Comparison of ENCODE assay signal across 8 mouse cellular contexts in the genomic region with DNA sequence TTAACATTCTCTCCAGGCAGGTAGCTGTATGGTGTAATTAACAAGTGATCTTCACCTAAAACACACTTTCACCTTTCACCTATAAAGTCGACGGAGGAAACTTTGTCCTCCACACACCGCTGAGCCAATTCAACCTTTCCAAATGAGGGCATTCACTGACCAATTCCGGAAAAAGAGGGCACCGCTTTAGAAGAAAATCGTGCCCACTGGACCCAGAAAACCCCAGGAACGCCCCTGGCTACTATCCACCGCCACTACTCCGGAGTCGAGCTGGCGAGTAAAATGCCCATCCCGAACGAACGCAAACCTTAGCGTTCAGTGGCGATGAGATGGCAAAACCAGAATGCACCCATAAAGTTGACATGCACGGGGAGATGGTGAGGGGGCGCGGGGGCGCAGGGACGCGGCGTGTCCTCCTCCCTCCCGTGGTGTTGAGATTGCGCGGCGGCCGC. TPM values are rescaled to one million over a fixed set of nuclear protein-coding genes. Genes with fewer than 3 reads are reported as not detected.
DNase-seq lines count a peak whose midpoint lies in the region; ATAC-seq and TF ChIP-seq lines count a peak whose summit lies in the region.

No protein-coding gene starts in this region.

- H3K4me2 ChIP-seq in heart, embryonic 11.5 days: peak overlapping the region; percentile 69
- peak overlapping the region; percentile 85 for H3K4me2 ChIP-seq in hindbrain, embryonic 16.5 days (ENCODE audit: low read length)
- peak overlapping the region; percentile 83 for H3K4me2 ChIP-seq in liver, embryonic 16.5 days (ENCODE audit: low read depth, low read length)
- H3K4me2 ChIP-seq in stomach, postnatal 0 days (replicated peaks; ENCODE audit: low read depth): peak overlapping the region; percentile 71

- under 1% methylated on average over 26 of the region's 28 CpGs for WGBS in heart, embryonic 11.5 days (ENCODE audit: insufficient replicate concordance)
- WGBS in embryonic facial prominence, embryonic 10.5 days: under 1% methylated on average over 28 of the region's 28 CpGs
- WGBS in hindbrain, embryonic 16.5 days: under 1% methylated on average over 27 of the region's 28 CpGs
- WGBS in liver, embryonic 16.5 days (ENCODE audit: insufficient replicate concordance): 0% methylated on average over 26 of the region's 28 CpGs
- WGBS in stomach, postnatal 0 days: under 1% methylated on average over 28 of the region's 28 CpGs

- H3K4me3 ChIP-seq in heart, embryonic 11.5 days (ENCODE audit: low read depth, low read length): peak overlapping the region; percentile 90
- H3K4me3 ChIP-seq in embryonic facial prominence, embryonic 10.5 days: peak overlapping the region; percentile 92
- peak overlapping the region; percentile 86 for H3K4me3 ChIP-seq in hindbrain, embryonic 16.5 days (ENCODE audit: low read length)
- H3K4me3 ChIP-seq in liver, embryonic 16.5 days (ENCODE audit: low read depth, low read length): peak overlapping the region; percentile 80
- H3K4me3 ChIP-seq in stomach, postnatal 0 days (ENCODE audit: low read depth, low read length): peak overlapping the region; percentile 89

- no peaks in the 10 kb centered on the region for H3K9me3 ChIP-seq in heart, embryonic 11.5 days (replicated peaks; ENCODE audit: control insufficient read depth, low read length)
- H3K9me3 ChIP-seq in embryonic facial prominence, embryonic 10.5 days: no peaks in the 10 kb centered on the region
- no peaks in the 10 kb centered on the region for H3K9me3 ChIP-seq in hindbrain, embryonic 16.5 days (ENCODE audit: control insufficient read depth, low read length)
- H3K9me3 ChIP-seq in liver, embryonic 16.5 days (replicated peaks; ENCODE audit: control insufficient read depth, low read length): no peaks in the 10 kb centered on the region
- H3K9me3 ChIP-seq in stomach, postnatal 0 days (ENCODE audit: control insufficient read depth, low read length): no peaks in the 10 kb centered on the region

- intact Hi-C loops in heart, postnatal 14 days (cut with DNase I): no loop called here

- H3K27ac ChIP-seq in heart, embryonic 11.5 days (ENCODE audit: low read depth, low read length): peak overlapping the region; percentile 97
- peak overlapping the region; percentile 98 for H3K27ac ChIP-seq in embryonic facial prominence, embryonic 10.5 days (replicated peaks)
- H3K27ac ChIP-seq in hindbrain, embryonic 16.5 days (ENCODE audit: low read depth, low read length): peak overlapping the region; percentile 99
- peak overlapping the region; percentile 87 for H3K27ac ChIP-seq in liver, embryonic 16.5 days (ENCODE audit: low read length)
- peak overlapping the region; percentile 99 for H3K27ac ChIP-seq in stomach, postnatal 0 days (replicated peaks)

- no peak for ATAC-seq in heart, embryonic 11.5 days (replicated peaks; ENCODE audit: insufficient number of reproducible peaks, low FRiP score, low TSS enrichment)
- no peak; the same call in 1 of the 2 replicates for ATAC-seq in hindbrain, embryonic 16.5 days
- peak; percentile 1; the same call in 1 of the 2 replicates for ATAC-seq in liver, embryonic 16.5 days (ENCODE audit: low read depth)
- ATAC-seq in stomach, postnatal 0 days (ENCODE audit: low FRiP score, low TSS enrichment): no peak

- 0 out of 2 replicates have a peak, but pooled peaks have one; percentile 4 for TF ChIP-seq CTCF in stomach, postnatal 0 days (IDR thresholded peaks at IDR 0.05; ENCODE audit: low read depth)

- DNase-seq in heart, postnatal 14 days: no peak
- DNase-seq in embryonic facial prominence, embryonic 10.5 days (ENCODE audit: low spot score): no peak
- DNase-seq in stomach, postnatal 0 days (ENCODE audit: low spot score): no peak
- DNase-seq in ovary, postnatal 36 days (ENCODE audit: low spot score): no peak
- no peak for DNase-seq in retina, embryonic 14.5 days (ENCODE audit: low spot score)

- H3K9ac ChIP-seq in heart, embryonic 11.5 days (ENCODE audit: low read depth, low read length): peak overlapping the region; percentile 96
- peak overlapping the region; percentile 97 for H3K9ac ChIP-seq in hindbrain, embryonic 16.5 days (ENCODE audit: low read depth, low read length)
- peak overlapping the region; percentile 80 for H3K9ac ChIP-seq in liver, embryonic 16.5 days (ENCODE audit: low read depth, low read length)
- peak overlapping the region; percentile 97 for H3K9ac ChIP-seq in stomach, postnatal 0 days (ENCODE audit: low read length)

- TF ChIP-seq EP300 in stomach, postnatal 0 days (optimal IDR thresholded peaks at IDR 0.05): no peak

- H3K27me3 ChIP-seq in heart, embryonic 11.5 days (ENCODE audit: control insufficient read depth, insufficient read depth, low read length): no peaks in the 10 kb centered on the region
- H3K27me3 ChIP-seq in embryonic facial prominence, embryonic 10.5 days (replicated peaks; ENCODE audit: low read depth, poor library complexity, severe bottlenecking): no peaks in the 10 kb centered on the region
- H3K27me3 ChIP-seq in hindbrain, embryonic 16.5 days (replicated peaks; ENCODE audit: control insufficient read depth, insufficient read depth, low read length): no peaks in the 10 kb centered on the region
- H3K27me3 ChIP-seq in liver, embryonic 16.5 days (ENCODE audit: control insufficient read depth, insufficient read depth, low read depth, low read length): no peaks in the 10 kb centered on the region
- no peaks in the 10 kb centered on the region for H3K27me3 ChIP-seq in stomach, postnatal 0 days (ENCODE audit: control insufficient read depth, insufficient read depth, low read length)

- peaks cover 8% of the 10 kb centered on the region for H3K4me1 ChIP-seq in heart, embryonic 11.5 days (ENCODE audit: control insufficient read depth, insufficient read depth, low read length)
- H3K4me1 ChIP-seq in embryonic facial prominence, embryonic 10.5 days: peaks cover 29% of the 10 kb centered on the region
- peaks cover 20% of the 10 kb centered on the region for H3K4me1 ChIP-seq in hindbrain, embryonic 16.5 days (ENCODE audit: control insufficient read depth, insufficient read depth, low read depth, low read length)
- peaks cover 2% of the 10 kb centered on the region; the same call in 1 of the 2 replicates for H3K4me1 ChIP-seq in liver, embryonic 16.5 days (ENCODE audit: control insufficient read depth, low read depth, low read length)
- H3K4me1 ChIP-seq in stomach, postnatal 0 days (replicated peaks; ENCODE audit: control insufficient read depth, insufficient read depth): no peaks in the 10 kb centered on the region

- no peaks in the 10 kb centered on the region for H3K36me3 ChIP-seq in heart, embryonic 11.5 days (ENCODE audit: control insufficient read depth, insufficient read depth, low read length)
- no peaks in the 10 kb centered on the region for H3K36me3 ChIP-seq in embryonic facial prominence, embryonic 10.5 days (replicated peaks)
- H3K36me3 ChIP-seq in hindbrain, embryonic 16.5 days (ENCODE audit: control insufficient read depth, insufficient read depth, low read length): no peaks in the 10 kb centered on the region
- no peaks in the 10 kb centered on the region for H3K36me3 ChIP-seq in liver, embryonic 16.5 days (ENCODE audit: control insufficient read depth, insufficient read depth)
- no peaks in the 10 kb centered on the region for H3K36me3 ChIP-seq in stomach, postnatal 0 days (ENCODE audit: control insufficient read depth, insufficient read depth, low read length)

RNA-seq across cellular contexts. Expression of a gene that starts 0.7 kb away (rescaled TPM):
- polyA plus RNA-seq in heart, embryonic 11.5 days (2014; fragmentation: Nextera tagmentation; extraction: Ambion mirVana): 42.2 and 49.1 TPM in 2 replicates
- 10 to 100 TPM; 85.8 to 89.9 TPM for total RNA-seq in heart, postnatal 14 days (2021)
- polyA plus RNA-seq in embryonic facial prominence, embryonic 10.5 days (2016; fragmentation: Nextera tagmentation; extraction: Ambion mirVana): 40.1 and 44.0 TPM in 2 replicates
- 84.4 and 85.7 TPM in 2 replicates for polyA plus RNA-seq in hindbrain, embryonic 16.5 days (2015; fragmentation: Nextera tagmentation; extraction: Ambion mirVana)
- 28.4 and 29.5 TPM in 2 replicates for polyA plus RNA-seq in liver, embryonic 16.5 days (2015; fragmentation: Nextera tagmentation; extraction: Ambion mirVana)
- 115 and 118 TPM in 2 replicates for polyA plus RNA-seq in stomach, postnatal 0 days (2015; fragmentation: Nextera tagmentation; extraction: Ambion mirVana)
